Mouse (Mus musculus) kidney, adult 2 months (tissue): Measurements from ENCODE around the gene Cenpo. TPM values are rescaled to one million over a fixed set of nuclear protein-coding genes. Genes with fewer than 3 reads are reported as not detected.

ENCODE experiments used
- DNase-seq: peaks from one replicate; pipeline ENCODE4 v3.0.0; 2021
- H3K27ac ChIP-seq: fragments of 200-500 bp; 2 replicates; pipeline ENCODE4 v1.5.1; 2012; ENCODE audit warnings: low read depth, low read length, control low read depth, inconsistent platforms; ENCODE audit not compliant: insufficient read depth
- H3K27me3 ChIP-seq: fragments of 200-500 bp; replicated peaks from 2 replicates; pipeline ENCODE4 v1.6.1; 2012; ENCODE audit warnings: mild to moderate bottlenecking, moderate library complexity, low read length, inconsistent platforms; ENCODE audit not compliant: control insufficient read depth, insufficient read depth
- H3K36me3 ChIP-seq: fragments of 200-500 bp; 2 replicates; pipeline ENCODE4 v1.6.1; 2012; ENCODE audit warnings: mild to moderate bottlenecking, moderate library complexity, low read length, inconsistent platforms; ENCODE audit not compliant: control insufficient read depth, insufficient read depth
- H3K4me1 ChIP-seq: fragments of 200-500 bp; 2 replicates; pipeline ENCODE4 v1.6.1; 2011; ENCODE audit warnings: low read length; ENCODE audit not compliant: control insufficient read depth, insufficient read depth
- H3K4me3 ChIP-seq: fragments of 200-500 bp; 2 replicates; pipeline ENCODE4 v1.5.1; 2011; ENCODE audit warnings: mild to moderate bottlenecking, low read depth, low read length, control low read depth; ENCODE audit not compliant: insufficient read depth
- CTCF ChIP-seq: fragments of 200-500 bp; conservative IDR thresholded peaks from 2 replicates; pipeline ENCODE4 v1.5.1; 2011; ENCODE audit warnings: low read depth, mild to moderate bottlenecking, control low read depth, low read length, moderate library complexity, mixed read lengths; ENCODE audit not compliant: insufficient read depth, insufficient read length
- POLR2A ChIP-seq: fragments of 200-500 bp; IDR thresholded peaks from one replicate; pipeline ENCODE4 v1.6.1; 2011; ENCODE audit warnings: low read depth, low read length, control low read depth
- WGBS: fragments of 180-500 bp; shearing (Covaris S2); methylation state at CpG from one replicate; pipeline ENCODE4 v1.1.7; 2018; 5-methylcytosine and 5-hydroxymethylcytosine counted together
- polyA plus RNA-seq: library from polyadenylated mRNA; depleted of rRNA; stranded (reverse); fragments of >200 nt; gene quantifications from 2 replicates; pipeline ENCODE4 v1.2.3, GENCODE M21; 2012

Cenpo gene
- polyA plus RNA-seq, 1 experiment = 6.4 TPM

- H3K4me1 ChIP-seq = no peaks in the 10 kb centered on the region
- no peaks in the 10 kb centered on the region for H3K36me3 ChIP-seq
- no peak overlapping the region for H3K27ac ChIP-seq
- DNase-seq = no peak
- 82% methylated on average over 4 of the region's 4 CpGs for WGBS
- TF ChIP-seq POLR2A = no peak
- TF ChIP-seq CTCF = no peak
- H3K4me3 ChIP-seq = no peak overlapping the region
- H3K27me3 ChIP-seq = no peaks in the 10 kb centered on the region
Observed at GRCm38 (mm10) chr12:4198702-4199101, 35.4 kb downstream of the Cenpo start.

GRCm38 (mm10) chr12:4194643-4195042 is 39.5 kb downstream of the Cenpo start:
- WGBS = 91% methylated on average over 14 of the region's 14 CpGs
- no peak overlapping the region for H3K27ac ChIP-seq
- H3K36me3 ChIP-seq = no peaks in the 10 kb centered on the region
- H3K4me1 ChIP-seq = no peaks in the 10 kb centered on the region
- no peak overlapping the region for H3K4me3 ChIP-seq
- TF ChIP-seq CTCF = no peak
- no peaks in the 10 kb centered on the region for H3K27me3 ChIP-seq
- no peak for DNase-seq

- no peak for TF ChIP-seq POLR2A
- no peak for TF ChIP-seq CTCF
- DNase-seq = peak; percentile 41
- WGBS = 55% methylated on average over 10 of the region's 10 CpGs
- Histone ChIP-seq H3K4me1 (no peaks in the 10 kb centered on the region), H3K27me3 (no peaks in the 10 kb centered on the region), H3K27ac (peak overlapping the region; percentile 1; the same call in 1 of the 2 replicates), H3K36me3 (no peaks in the 10 kb centered on the region), H3K4me3 (no peak overlapping the region)
Observed at GRCm38 (mm10) chr12:4193025-4193740, 40.9 kb downstream of the Cenpo start.

GRCm38 (mm10) chr12:4192514-4192913 is 41.6 kb downstream of the Cenpo start:
- no peaks in the 10 kb centered on the region for H3K36me3 ChIP-seq
- H3K27ac ChIP-seq = 0 out of 2 replicates have a peak overlapping the region, but pooled peaks have one; percentile 22
- DNase-seq = peak; percentile 31
- no peaks in the 10 kb centered on the region for H3K4me1 ChIP-seq
- no peaks in the 10 kb centered on the region for H3K27me3 ChIP-seq
- no peak overlapping the region for H3K4me3 ChIP-seq
- WGBS = 47% methylated on average over 6 of the region's 6 CpGs
- TF ChIP-seq CTCF (no peak), POLR2A (no peak)

- Histone ChIP-seq H3K36me3 (no peaks in the 10 kb centered on the region), H3K27me3 (no peaks in the 10 kb centered on the region), H3K4me3 (no peak overlapping the region), H3K27ac (no peak overlapping the region), H3K4me1 (no peaks in the 10 kb centered on the region)
- WGBS = 54% methylated on average over 5 of the region's 5 CpGs
- DNase-seq = no peak
- 0 out of 2 replicates have a peak, but pooled peaks have one; percentile 20 for TF ChIP-seq CTCF
- no peak for TF ChIP-seq POLR2A
Observed at GRCm38 (mm10) chr12:4189060-4189447, 45.0 kb downstream of the Cenpo start.

- Histone ChIP-seq H3K4me1 (no peaks in the 10 kb centered on the region), H3K27me3 (no peaks in the 10 kb centered on the region), H3K36me3 (no peaks in the 10 kb centered on the region), H3K27ac (no peak overlapping the region), H3K4me3 (no peak overlapping the region)
- peak; percentile 40 for DNase-seq
- WGBS = 45% methylated on average over 14 of the region's 14 CpGs
- TF ChIP-seq CTCF (no peak), POLR2A (no peak)
Observed at GRCm38 (mm10) chr12:4188171-4189059, 45.7 kb downstream of the Cenpo start.

DNA sequence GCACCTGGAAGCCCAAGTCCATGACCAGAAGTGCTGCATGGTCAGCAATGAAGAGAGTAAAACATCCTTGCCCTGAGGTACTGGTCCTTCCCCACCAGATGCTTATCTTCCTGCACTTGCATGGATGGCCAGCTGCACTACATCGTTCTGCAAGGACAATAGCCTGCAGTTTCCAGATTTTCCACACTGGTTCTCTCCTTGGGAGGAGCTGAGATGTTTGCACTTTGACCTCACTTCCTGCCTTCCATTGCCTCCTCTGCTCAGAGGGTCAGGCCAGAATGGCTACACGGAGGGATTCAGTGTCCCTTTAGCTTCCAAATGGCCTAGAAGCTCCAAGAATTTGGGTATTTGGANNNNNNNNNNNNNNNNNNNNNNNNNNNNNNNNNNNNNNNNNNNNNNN is 49.4 kb downstream of the Cenpo start:
- 19% methylated on average over 2 of the region's 2 CpGs for WGBS
- no peaks in the 10 kb centered on the region for H3K27me3 ChIP-seq
- H3K27ac ChIP-seq = no peak overlapping the region
- H3K4me3 ChIP-seq = no peak overlapping the region
- peak; percentile 34 for DNase-seq
- TF ChIP-seq CTCF = no peak
- TF ChIP-seq POLR2A = no peak
- no peaks in the 10 kb centered on the region for H3K36me3 ChIP-seq
- no peaks in the 10 kb centered on the region for H3K4me1 ChIP-seq
